ENCODE assay signal across 32 mouse cellular contexts in genomic region chr1:170332775-170333174, GRCm38 (mm10). TPM values are rescaled to one million over a fixed set of nuclear protein-coding genes. Genes with fewer than 3 reads are reported as not detected.
DNase-seq lines count a peak whose midpoint lies in the region; ATAC-seq and TF ChIP-seq lines count a peak whose summit lies in the region.
"Had no signal": no experiment of that assay in that cellular context is flagged by ENCODE, and none has a peak within 500 bp of the region (broad histone marks: within the 10 kb centered on the region; RNA-seq: fewer than 3 reads in every experiment).

No protein-coding gene starts in this region.

- H3K9me3 ChIP-seq in kidney, embryonic 15.5 days (replicated peaks): no peaks in the 10 kb centered on the region
- no peaks in the 10 kb centered on the region for H3K9me3 ChIP-seq in stomach, postnatal 0 days (ENCODE audit: control insufficient read depth, low read length)
- H3K9me3 ChIP-seq: embryonic facial prominence, embryonic 13.5 days; forebrain, embryonic 12.5 days; limb, embryonic 10.5 days; stomach, embryonic 15.5 days had no signal

- DNase-seq in cerebellum, adult 2 months: no peak
- DNase-seq in kidney, adult 2 months: peak; percentile 35
- DNase-seq in left cerebral cortex, adult 2 months (ENCODE audit: extremely low spot score in 1 of 2, low spot score in 2 of 2): no peak
- no peak for DNase-seq in left cerebral cortex, postnatal 36 days (ENCODE audit: low spot score in 2 of 2)
- DNase-seq in stomach, postnatal 0 days (ENCODE audit: low spot score): no peak
- DNase-seq: adrenal gland, postnatal 10 days; cerebellum, adult 11 months; cerebellum, postnatal 14 days; gastrocnemius, adult 2 months; heart, postnatal 10 days; kidney, postnatal 4 days; liver; lung, postnatal 14 days; thymus, adult 18-20 months; thymus, postnatal 36 days had no signal

- no peak overlapping the region for H3K9ac ChIP-seq in kidney, embryonic 15.5 days
- H3K9ac ChIP-seq in stomach, postnatal 0 days (ENCODE audit: low read length): no peak overlapping the region
- H3K9ac ChIP-seq: embryonic facial prominence, embryonic 13.5 days; forebrain, embryonic 12.5 days; stomach, embryonic 15.5 days had no signal

- TF ChIP-seq EP300 in stomach, postnatal 0 days (optimal IDR thresholded peaks at IDR 0.05): no peak

- no peaks in the 10 kb centered on the region for H3K4me1 ChIP-seq in cerebellum, adult 2 months (ENCODE audit: control insufficient read depth, insufficient read depth, low read length)
- H3K4me1 ChIP-seq in kidney, adult 2 months (ENCODE audit: control insufficient read depth, insufficient read depth, low read length): no peaks in the 10 kb centered on the region; the same call in 1 of the 2 replicates
- no peaks in the 10 kb centered on the region for H3K4me1 ChIP-seq in kidney, embryonic 15.5 days
- H3K4me1 ChIP-seq in stomach, postnatal 0 days (replicated peaks; ENCODE audit: control insufficient read depth, insufficient read depth): no peaks in the 10 kb centered on the region
- H3K4me1 ChIP-seq: forebrain, embryonic 12.5 days; limb, embryonic 10.5 days; stomach, embryonic 15.5 days had no signal

- no peak overlapping the region for H3K4me2 ChIP-seq in kidney, embryonic 15.5 days
- H3K4me2 ChIP-seq in stomach, postnatal 0 days (replicated peaks; ENCODE audit: low read depth): no peak overlapping the region
- H3K4me2 ChIP-seq: embryonic facial prominence, embryonic 13.5 days; forebrain, embryonic 12.5 days; heart, embryonic 11.5 days; midbrain, embryonic 11.5 days; stomach, embryonic 15.5 days had no signal

- TF ChIP-seq CTCF in cerebellum, adult 2 months (IDR thresholded peaks at IDR 0.05; ENCODE audit: borderline replicate concordance, insufficient read depth, low read depth, low read length): peak; percentile 23; the same call in 1 of the 2 replicates
- no peak; the same call in 1 of the 2 replicates for TF ChIP-seq CTCF in kidney, adult 2 months (conservative IDR thresholded peaks at IDR 0.05; ENCODE audit: insufficient read depth, insufficient read length, low read depth, low read length)
- TF ChIP-seq CTCF in left cerebral cortex, adult 2 months (IDR thresholded peaks at IDR 0.05): peak; percentile 10
- TF ChIP-seq CTCF in stomach, postnatal 0 days (IDR thresholded peaks at IDR 0.05; ENCODE audit: low read depth): peak; percentile 49

- no peaks in the 10 kb centered on the region for H3K27me3 ChIP-seq in cerebellum, adult 2 months (ENCODE audit: control insufficient read depth, insufficient read depth, low read length)
- H3K27me3 ChIP-seq in kidney, adult 2 months (replicated peaks; ENCODE audit: control insufficient read depth, insufficient read depth, low read length): no peaks in the 10 kb centered on the region
- H3K27me3 ChIP-seq in kidney, embryonic 15.5 days: no peaks in the 10 kb centered on the region
- H3K27me3 ChIP-seq in stomach, postnatal 0 days (ENCODE audit: control insufficient read depth, insufficient read depth, low read length): no peaks in the 10 kb centered on the region
- H3K27me3 ChIP-seq: embryonic facial prominence, embryonic 13.5 days; forebrain, embryonic 12.5 days; stomach, embryonic 15.5 days had no signal

- no peak for TF ChIP-seq POLR2A in cerebellum, adult 2 months (IDR thresholded peaks at IDR 0.05; ENCODE audit: borderline replicate concordance, insufficient read depth, low read length)
- no peak for TF ChIP-seq POLR2A in kidney, adult 2 months (IDR thresholded peaks at IDR 0.05; ENCODE audit: low read depth, low read length)

- WGBS in cerebellum, adult 2 months: 50% methylated on average over 4 of the region's 4 CpGs
- WGBS in kidney, adult 2 months: 57% methylated on average over 4 of the region's 4 CpGs
- 64% methylated on average over 4 of the region's 4 CpGs for WGBS in kidney, embryonic 15.5 days
- 80% methylated on average over 4 of the region's 4 CpGs for WGBS in stomach, postnatal 0 days

- ATAC-seq in cerebellum, adult (ENCODE audit: insufficient number of reproducible peaks, low FRiP score, low TSS enrichment): no peak
- ATAC-seq in kidney, embryonic 15.5 days (replicated peaks; ENCODE audit: low FRiP score): no peak
- ATAC-seq in stomach, postnatal 0 days (ENCODE audit: low FRiP score, low TSS enrichment): no peak

- intact Hi-C loops in left cerebral cortex, adult 2 months (cut with DNase I): no loop called here
- intact Hi-C loops in left cerebral cortex, postnatal 36 days (cut with DNase I): no loop called here

- no peaks in the 10 kb centered on the region for H3K36me3 ChIP-seq in kidney, adult 2 months (ENCODE audit: control insufficient read depth, insufficient read depth, low read length)
- H3K36me3 ChIP-seq in kidney, embryonic 15.5 days: no peaks in the 10 kb centered on the region
- no peaks in the 10 kb centered on the region for H3K36me3 ChIP-seq in stomach, postnatal 0 days (ENCODE audit: control insufficient read depth, insufficient read depth, low read length)
- H3K36me3 ChIP-seq: embryonic facial prominence, embryonic 13.5 days; forebrain, embryonic 12.5 days; limb, embryonic 10.5 days; stomach, embryonic 15.5 days had no signal

- no peak overlapping the region for H3K4me3 ChIP-seq in cerebellum, adult 2 months (replicated peaks; ENCODE audit: insufficient read depth, low read depth, low read length)
- H3K4me3 ChIP-seq in kidney, adult 2 months (ENCODE audit: insufficient read depth, low read depth, low read length): no peak overlapping the region
- no peak overlapping the region for H3K4me3 ChIP-seq in kidney, embryonic 15.5 days (replicated peaks)
- H3K4me3 ChIP-seq in left cerebral cortex, adult 2 months: no peak overlapping the region
- H3K4me3 ChIP-seq in stomach, postnatal 0 days (ENCODE audit: low read depth, low read length): no peak overlapping the region
- H3K4me3 ChIP-seq: embryonic facial prominence, embryonic 13.5 days; erythroblast, embryonic 14.5 days; forebrain, embryonic 12.5 days; gastrocnemius, adult 2 months; limb, embryonic 10.5 days; stomach, embryonic 15.5 days had no signal

- H3K27ac ChIP-seq in cerebellum, adult 2 months (ENCODE audit: insufficient read depth, low read length): no peak overlapping the region
- no peak overlapping the region for H3K27ac ChIP-seq in kidney, adult 2 months (ENCODE audit: insufficient read depth, low read depth, low read length)
- H3K27ac ChIP-seq in kidney, embryonic 15.5 days: no peak overlapping the region
- peak overlapping the region; percentile 56; the same call in 1 of the 2 replicates for H3K27ac ChIP-seq in left cerebral cortex, adult 2 months
- H3K27ac ChIP-seq in stomach, postnatal 0 days (replicated peaks): no peak overlapping the region
- H3K27ac ChIP-seq: embryonic facial prominence, embryonic 13.5 days; forebrain, embryonic 12.5 days; gastrocnemius, adult 2 months; limb, embryonic 10.5 days; stomach, embryonic 15.5 days had no signal

RNA-seq across cellular contexts. Expression of gene Spata46, which starts 24.2 kb away (rescaled TPM):
- not detected in 2 replicates for polyA plus RNA-seq in cerebellum, adult 2 months (2012; rRNA removed)
- 0.17 and 0.26 TPM in 2 replicates for polyA plus RNA-seq in kidney, adult 2 months (2012; rRNA removed)
- 2.1 and 2.5 TPM in 2 replicates for polyA plus RNA-seq in kidney, embryonic 15.5 days (2015; fragmentation: Nextera tagmentation; extraction: Ambion mirVana)
- total RNA-seq in left cerebral cortex, adult 2 months (2021): not detected
- not detected for total RNA-seq in left cerebral cortex, postnatal 36 days (2021)
- polyA plus RNA-seq in stomach, postnatal 0 days (2015; fragmentation: Nextera tagmentation; extraction: Ambion mirVana): 0.46 and 0.83 TPM in 2 replicates
- total RNA-seq: adrenal gland, postnatal 10 days; gastrocnemius, adult 2 months; gastrocnemius, postnatal 4 days; heart, postnatal 10 days; layer of hippocampus, postnatal 10 days; left cerebral cortex, adult 8-10 months; megakaryocyte progenitor cell, adult 5-6 weeks; monocyte, adult 5-6 weeks; neutrophil, adult 5-6 weeks had no signal
- polyA plus RNA-seq: erythroblast, embryonic 14.5 days; frontal cortex, adult 2 months had no signal

RNA-seq across cellular contexts. Expression of gene Gm7694, which starts 26.6 kb away (rescaled TPM):
- 5.3 and 5.4 TPM in 2 replicates for polyA plus RNA-seq in cerebellum, adult 2 months (2012; rRNA removed)
- 14.5 and 15.5 TPM in 2 replicates for polyA plus RNA-seq in kidney, adult 2 months (2012; rRNA removed)
- 5.8 TPM in 2 replicates for polyA plus RNA-seq in kidney, embryonic 15.5 days (2015; fragmentation: Nextera tagmentation; extraction: Ambion mirVana)
- 1 to 10 TPM; 2.5 to 3.6 TPM for total RNA-seq in left cerebral cortex, adult 2 months (2021)
- total RNA-seq in left cerebral cortex, postnatal 36 days (2021): 1 to 10 TPM; 1.5 to 4.1 TPM
- polyA plus RNA-seq in stomach, postnatal 0 days (2015; fragmentation: Nextera tagmentation; extraction: Ambion mirVana): 1.7 and 2.6 TPM in 2 replicates

RNA-seq across cellular contexts. Expression of gene Sh2d1b1, which starts 55.7 kb away (rescaled TPM):
- 0.03 TPM in 1 of 2 replicates, not detected in the other for polyA plus RNA-seq in cerebellum, adult 2 months (2012; rRNA removed)
- polyA plus RNA-seq in kidney, adult 2 months (2012; rRNA removed): 0.37 and 0.50 TPM in 2 replicates
- polyA plus RNA-seq in kidney, embryonic 15.5 days (2015; fragmentation: Nextera tagmentation; extraction: Ambion mirVana): 0.06 and 0.16 TPM in 2 replicates
- total RNA-seq in left cerebral cortex, adult 2 months (2021): not detected
- not detected for total RNA-seq in left cerebral cortex, postnatal 36 days (2021)
- polyA plus RNA-seq in stomach, postnatal 0 days (2015; fragmentation: Nextera tagmentation; extraction: Ambion mirVana): 0.18 TPM in 2 replicates
- total RNA-seq: gastrocnemius, adult 2 months; gastrocnemius, postnatal 4 days; layer of hippocampus, postnatal 10 days had no signal
- polyA plus RNA-seq: embryonic facial prominence, embryonic 13.5 days; erythroblast, embryonic 14.5 days; hindbrain, embryonic 11.5 days; limb, embryonic 10.5 days; midbrain, embryonic 11.5 days had no signal
